Mouse (Mus musculus): ENCODE measurements around the gene Maml2. TPM values are rescaled to one million over a fixed set of nuclear protein-coding genes. Genes with fewer than 3 reads are reported as not detected.

The Maml2 gene
- polyA plus RNA-seq (2015; fragmentation: Nextera tagmentation; extraction: Ambion mirVana), result 10.0 and 11.2 TPM in 2 replicates

DNA sequence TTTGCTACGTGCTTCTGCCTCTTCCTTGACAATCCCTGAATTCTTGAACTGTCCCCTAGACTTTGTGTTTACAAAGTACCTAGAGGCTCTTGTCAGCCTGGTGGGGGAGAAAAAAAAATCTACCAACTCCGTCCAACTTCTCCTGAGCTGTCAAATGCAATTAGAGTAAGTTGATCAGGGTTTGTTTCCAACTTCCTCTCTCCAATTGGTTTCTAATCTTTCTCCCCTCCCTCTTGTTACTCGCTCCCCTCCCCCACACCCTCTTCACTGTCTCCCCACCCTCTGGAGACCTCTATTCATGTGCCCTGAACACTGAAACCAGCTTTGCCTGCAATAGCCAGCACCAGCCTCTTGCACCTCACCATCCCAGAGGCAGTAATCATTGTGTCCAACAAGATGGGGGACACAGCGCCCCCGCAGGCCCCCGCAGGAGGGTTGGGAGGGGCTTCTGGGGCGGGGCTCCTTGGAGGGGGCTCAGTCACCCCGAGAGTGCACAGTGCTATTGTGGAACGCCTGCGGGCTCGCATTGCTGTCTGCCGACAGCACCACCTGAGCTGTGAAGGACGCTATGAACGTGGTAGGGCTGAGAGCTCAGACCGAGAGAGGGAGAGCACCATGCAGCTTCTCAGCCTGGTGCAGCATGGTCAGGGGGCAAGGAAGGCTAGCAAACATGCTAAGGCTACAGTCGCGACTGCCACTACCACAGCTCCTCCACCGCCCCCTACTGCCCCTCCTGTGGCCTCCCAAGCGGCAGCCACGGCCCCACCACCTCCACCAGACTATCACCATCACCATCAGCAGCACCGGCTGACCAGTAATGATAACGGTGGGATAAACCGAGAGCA is at the start of gene Maml2:
Gene Maml2 (plus strand): TSS at position 290 of the 845 bp plus-strand sequence.
- no peaks in the 10 kb centered on the region for H3K9me3 ChIP-seq (replicated peaks; ENCODE audit: low read length)
- no peaks in the 10 kb centered on the region for H3K36me3 ChIP-seq (ENCODE audit: insufficient read depth, low read length)
- TF ChIP-seq CTCF (IDR thresholded peaks at IDR 0.05; ENCODE audit: low read depth), result peak; percentile 46
- ATAC-seq (replicated peaks; ENCODE audit: low FRiP score, low read depth), result peak; percentile 65
- peak within 1 kb of the TSS; percentile 64 for H3K4me3 ChIP-seq (replicated peaks; ENCODE audit: low read depth, low read length)
- H3K27me3 ChIP-seq (ENCODE audit: insufficient read depth, low read length), result no peaks in the 10 kb centered on the region
- H3K4me1 ChIP-seq (replicated peaks; ENCODE audit: insufficient read depth, low read length), result peaks cover 29% of the 10 kb centered on the region
- 0% methylated on average over 23 of the region's 23 CpGs for WGBS
- H3K27ac ChIP-seq, result peak within 1 kb of the TSS; percentile 76
- peak within 1 kb of the TSS; percentile 74 for H3K4me2 ChIP-seq (ENCODE audit: low read length)
- peak within 1 kb of the TSS; percentile 71 for H3K9ac ChIP-seq (ENCODE audit: low read depth, low read length)
- peak; percentile 78 for DNase-seq (ENCODE audit: low spot score)

DNA sequence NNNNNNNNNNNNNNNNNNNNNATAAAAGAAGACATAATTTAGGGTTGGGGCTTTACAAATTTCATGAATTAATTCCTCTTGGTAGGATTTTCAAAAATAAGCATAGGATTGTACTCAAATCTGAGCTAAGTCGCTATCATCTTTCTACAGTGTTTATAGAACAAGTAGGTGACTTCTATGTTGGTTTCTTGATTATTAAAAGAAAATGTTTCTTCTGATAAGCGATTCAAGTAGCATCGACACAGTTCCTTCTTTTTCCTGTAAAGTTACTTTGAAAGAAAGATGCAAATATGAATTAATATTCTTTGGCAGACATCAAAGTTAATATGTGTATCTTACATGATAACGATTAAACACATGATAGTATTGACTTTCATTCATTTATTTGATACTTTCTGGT is 49.7 kb upstream of the Maml2 start:
- Histone ChIP-seq H3K27me3 (ENCODE audit: insufficient read depth, low read length) (no peaks in the 10 kb centered on the region), H3K4me2 (ENCODE audit: low read length) (no peak overlapping the region), H3K4me1 (replicated peaks; ENCODE audit: insufficient read depth, low read length) (no peaks in the 10 kb centered on the region; the same call in 1 of the 2 replicates), H3K4me3 (replicated peaks; ENCODE audit: low read depth, low read length) (no peak overlapping the region), H3K9me3 (replicated peaks; ENCODE audit: low read length) (no peaks in the 10 kb centered on the region), H3K36me3 (ENCODE audit: insufficient read depth, low read length) (no peaks in the 10 kb centered on the region), H3K9ac (ENCODE audit: low read depth, low read length) (no peak overlapping the region), H3K27ac (no peak overlapping the region)
- WGBS, result 96% methylated on average over 4 of the region's 4 CpGs
- no peak for TF ChIP-seq CTCF (IDR thresholded peaks at IDR 0.05; ENCODE audit: low read depth)
- ATAC-seq (replicated peaks; ENCODE audit: low FRiP score, low read depth) (no peak), DNase-seq (ENCODE audit: low spot score) (no peak)

- ATAC-seq (replicated peaks; ENCODE audit: low FRiP score, low read depth) (no peak), DNase-seq (ENCODE audit: low spot score) (no peak)
- no peak for TF ChIP-seq CTCF (IDR thresholded peaks at IDR 0.05; ENCODE audit: low read depth)
- no peak overlapping the region for H3K4me3 ChIP-seq (replicated peaks; ENCODE audit: low read depth, low read length)
- H3K27ac ChIP-seq, result no peak overlapping the region
- H3K9ac ChIP-seq (ENCODE audit: low read depth, low read length), result no peak overlapping the region
- no peaks in the 10 kb centered on the region for H3K27me3 ChIP-seq (ENCODE audit: insufficient read depth, low read length)
- H3K9me3 ChIP-seq (replicated peaks; ENCODE audit: low read length), result no peaks in the 10 kb centered on the region
- no peaks in the 10 kb centered on the region; the same call in 1 of the 2 replicates for H3K4me1 ChIP-seq (replicated peaks; ENCODE audit: insufficient read depth, low read length)
- no peaks in the 10 kb centered on the region for H3K36me3 ChIP-seq (ENCODE audit: insufficient read depth, low read length)
- no peak overlapping the region for H3K4me2 ChIP-seq (ENCODE audit: low read length)
- WGBS, result 89% methylated on average over 2 of the region's 2 CpGs
Observed at GRCm38 (mm10) chr9:13251251-13251650, 46.5 kb upstream of the Maml2 start.

DNA sequence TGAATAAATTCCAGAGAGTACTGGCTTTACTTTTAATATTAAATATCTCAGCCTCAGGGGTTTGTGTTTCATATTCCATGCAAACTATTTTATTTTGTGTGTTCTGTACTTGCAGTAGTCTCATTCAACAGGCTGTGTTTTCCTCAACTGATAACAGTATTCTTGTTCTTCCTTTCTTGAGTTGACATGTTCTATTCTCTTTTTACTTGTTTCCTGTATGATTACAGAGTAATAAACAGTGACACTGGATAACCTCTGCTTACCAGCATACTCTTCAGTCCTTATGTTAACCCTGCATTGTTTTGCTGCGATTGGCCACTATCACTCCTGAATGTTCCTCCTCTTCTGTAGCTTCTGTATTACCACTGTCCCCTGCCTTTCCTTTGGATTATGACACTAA is 41.0 kb upstream of the Maml2 start:
- Histone ChIP-seq H3K27me3 (ENCODE audit: insufficient read depth, low read length) (no peaks in the 10 kb centered on the region), H3K4me1 (replicated peaks; ENCODE audit: insufficient read depth, low read length) (no peaks in the 10 kb centered on the region), H3K27ac (no peak overlapping the region), H3K9me3 (replicated peaks; ENCODE audit: low read length) (no peaks in the 10 kb centered on the region), H3K4me3 (replicated peaks; ENCODE audit: low read depth, low read length) (no peak overlapping the region), H3K36me3 (ENCODE audit: insufficient read depth, low read length) (no peaks in the 10 kb centered on the region), H3K4me2 (ENCODE audit: low read length) (no peak overlapping the region), H3K9ac (ENCODE audit: low read depth, low read length) (no peak overlapping the region)
- TF ChIP-seq CTCF (IDR thresholded peaks at IDR 0.05; ENCODE audit: low read depth), result no peak
- DNase-seq (ENCODE audit: low spot score) (no peak), ATAC-seq (replicated peaks; ENCODE audit: low FRiP score, low read depth) (no peak)
- WGBS, result 96% methylated on average over 1 of the region's 1 CpGs

GRCm38 (mm10) chr9:13258173-13258572 is 39.6 kb upstream of the Maml2 start:
- no peak overlapping the region for H3K27ac ChIP-seq
- H3K27me3 ChIP-seq (ENCODE audit: insufficient read depth, low read length), result no peaks in the 10 kb centered on the region
- no peak for DNase-seq (ENCODE audit: low spot score)
- WGBS, result 85% methylated on average over 2 of the region's 2 CpGs
- no peaks in the 10 kb centered on the region for H3K36me3 ChIP-seq (ENCODE audit: insufficient read depth, low read length)
- no peak for ATAC-seq (replicated peaks; ENCODE audit: low FRiP score, low read depth)
- H3K4me1 ChIP-seq (replicated peaks; ENCODE audit: insufficient read depth, low read length), result no peaks in the 10 kb centered on the region
- H3K9ac ChIP-seq (ENCODE audit: low read depth, low read length), result no peak overlapping the region
- no peak for TF ChIP-seq CTCF (IDR thresholded peaks at IDR 0.05; ENCODE audit: low read depth)
- H3K4me2 ChIP-seq (ENCODE audit: low read length), result no peak overlapping the region
- no peak overlapping the region for H3K4me3 ChIP-seq (replicated peaks; ENCODE audit: low read depth, low read length)
- H3K9me3 ChIP-seq (replicated peaks; ENCODE audit: low read length), result no peaks in the 10 kb centered on the region

DNA sequence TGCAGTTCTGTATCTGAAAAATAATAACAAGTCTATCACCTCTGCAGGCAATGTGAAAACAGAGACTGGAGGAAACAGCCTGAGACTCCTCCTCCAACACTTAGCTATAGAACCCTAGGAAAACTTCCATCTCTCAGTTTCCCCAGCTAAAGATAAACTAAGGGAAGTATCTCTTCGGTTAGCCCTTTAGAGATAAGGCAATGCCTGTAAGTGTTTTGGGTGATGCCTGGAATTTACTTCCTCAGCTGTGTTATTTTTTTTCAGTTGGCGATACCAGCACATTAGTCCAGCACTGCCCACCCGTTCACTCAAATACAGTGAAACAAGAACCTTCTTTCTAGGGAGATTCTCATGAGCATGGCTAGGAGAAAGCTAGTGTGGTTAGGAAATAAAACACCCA is 36.8 kb upstream of the Maml2 start:
- H3K4me1 ChIP-seq (replicated peaks; ENCODE audit: insufficient read depth, low read length), result no peaks in the 10 kb centered on the region
- WGBS, result 82% methylated on average over 3 of the region's 3 CpGs
- no peak for DNase-seq (ENCODE audit: low spot score)
- no peak overlapping the region for H3K4me3 ChIP-seq (replicated peaks; ENCODE audit: low read depth, low read length)
- no peak overlapping the region for H3K4me2 ChIP-seq (ENCODE audit: low read length)
- no peak overlapping the region for H3K27ac ChIP-seq
- no peaks in the 10 kb centered on the region for H3K9me3 ChIP-seq (replicated peaks; ENCODE audit: low read length)
- H3K36me3 ChIP-seq (ENCODE audit: insufficient read depth, low read length), result no peaks in the 10 kb centered on the region
- ATAC-seq (replicated peaks; ENCODE audit: low FRiP score, low read depth), result no peak
- no peak overlapping the region for H3K9ac ChIP-seq (ENCODE audit: low read depth, low read length)
- no peak for TF ChIP-seq CTCF (IDR thresholded peaks at IDR 0.05; ENCODE audit: low read depth)
- no peaks in the 10 kb centered on the region for H3K27me3 ChIP-seq (ENCODE audit: insufficient read depth, low read length)
